ENCODE assay signal across 8 mouse cellular contexts in the genomic region with DNA sequence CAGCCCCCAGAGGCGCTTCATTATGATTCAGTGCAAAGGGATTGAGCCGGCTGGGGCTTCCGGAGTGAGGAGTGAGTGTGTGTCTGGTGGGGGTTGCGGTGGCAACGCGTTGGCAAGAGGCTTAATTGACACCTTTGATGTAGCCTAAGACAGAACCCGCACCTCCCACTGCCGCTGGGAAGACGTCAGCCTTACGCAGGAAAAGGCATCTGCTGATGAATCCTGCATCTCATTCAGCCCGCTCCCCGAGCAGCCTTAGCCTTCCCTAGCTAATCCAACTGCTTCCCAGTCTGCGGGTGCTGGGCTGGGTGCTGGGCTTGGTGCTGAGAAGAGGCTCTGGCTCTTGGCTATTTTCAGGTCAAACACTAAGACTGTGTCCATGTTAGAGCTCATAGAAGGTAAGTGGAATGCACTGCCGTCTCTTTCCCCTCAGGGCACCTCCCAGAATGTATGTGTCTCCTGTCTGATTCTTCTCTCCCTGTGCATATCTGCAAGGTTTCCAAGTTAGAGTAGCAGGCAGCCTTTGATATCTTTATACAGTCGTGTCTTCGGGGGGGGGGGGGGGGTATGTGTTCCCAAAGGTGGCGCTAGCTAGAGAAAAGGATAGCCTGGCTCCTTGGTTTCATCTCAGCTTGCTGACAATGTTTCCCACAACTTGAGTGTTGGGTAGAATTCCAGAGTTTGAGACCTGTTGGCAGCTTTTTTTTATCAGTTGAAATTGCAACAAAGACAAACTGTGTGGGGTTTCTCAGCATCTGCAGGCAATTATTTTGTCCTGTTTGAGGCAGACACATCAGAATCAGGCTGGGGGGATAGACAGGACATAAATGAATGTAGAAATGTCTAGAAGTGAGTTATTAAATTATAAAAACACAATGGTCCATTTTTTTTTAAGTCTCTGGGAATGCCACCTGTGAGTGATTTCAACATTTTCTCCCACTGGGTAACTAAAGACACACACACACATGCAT. TPM values are rescaled to one million over a fixed set of nuclear protein-coding genes. Genes with fewer than 3 reads are reported as not detected.
DNase-seq lines count a peak whose midpoint lies in the region; ATAC-seq lines count a peak whose summit lies in the region.

No protein-coding gene starts in this region.

- H3K27ac ChIP-seq in embryonic facial prominence, embryonic 11.5 days (replicated peaks; ENCODE audit: low read depth, low read length), result 0 out of 2 replicates have a peak overlapping the region, but pooled peaks have one; percentile 2
- peak overlapping the region; percentile 64 for H3K27ac ChIP-seq in hindbrain, embryonic 12.5 days
- peak overlapping the region; percentile 92 for H3K27ac ChIP-seq in limb, embryonic 10.5 days

- no peaks in the 10 kb centered on the region for H3K27me3 ChIP-seq in embryonic facial prominence, embryonic 11.5 days (ENCODE audit: control insufficient read depth, insufficient read depth, low read length)
- H3K27me3 ChIP-seq in hindbrain, embryonic 12.5 days, result no peaks in the 10 kb centered on the region
- no peaks in the 10 kb centered on the region for H3K27me3 ChIP-seq in limb, embryonic 10.5 days (ENCODE audit: low read depth, poor library complexity, severe bottlenecking)

- H3K4me3 ChIP-seq in embryonic facial prominence, embryonic 11.5 days (ENCODE audit: low read depth, low read length), result peak overlapping the region; percentile 18
- H3K4me3 ChIP-seq in hindbrain, embryonic 12.5 days, result peak overlapping the region; percentile 20
- peak overlapping the region; percentile 51 for H3K4me3 ChIP-seq in limb, embryonic 10.5 days

- 0 out of 2 replicates have a peak overlapping the region, but pooled peaks have one; percentile 7 for H3K9ac ChIP-seq in embryonic facial prominence, embryonic 11.5 days (replicated peaks; ENCODE audit: low read length)
- peak overlapping the region; percentile 29; the same call in 1 of the 2 replicates for H3K9ac ChIP-seq in hindbrain, embryonic 12.5 days

- peak; percentile 75 for ATAC-seq in embryonic facial prominence, embryonic 11.5 days (replicated peaks; ENCODE audit: insufficient number of reproducible peaks, low FRiP score, low TSS enrichment, low read depth)
- ATAC-seq in hindbrain, embryonic 12.5 days (ENCODE audit: low FRiP score), result peak; percentile 93
- no peak for ATAC-seq in erythroblast, adult 5-6 weeks (replicated peaks; ENCODE audit: low FRiP score, poor library complexity, severe bottlenecking)

- H3K9me3 ChIP-seq in embryonic facial prominence, embryonic 11.5 days (replicated peaks; ENCODE audit: control insufficient read depth, low read length), result no peaks in the 10 kb centered on the region
- no peaks in the 10 kb centered on the region for H3K9me3 ChIP-seq in hindbrain, embryonic 12.5 days (replicated peaks)
- H3K9me3 ChIP-seq in limb, embryonic 10.5 days (replicated peaks), result no peaks in the 10 kb centered on the region

- no peaks in the 10 kb centered on the region for H3K4me1 ChIP-seq in embryonic facial prominence, embryonic 11.5 days (ENCODE audit: control insufficient read depth, insufficient read depth, low read length)
- H3K4me1 ChIP-seq in hindbrain, embryonic 12.5 days, result peaks cover 19% of the 10 kb centered on the region
- peaks cover 45% of the 10 kb centered on the region for H3K4me1 ChIP-seq in limb, embryonic 10.5 days

- H3K36me3 ChIP-seq in embryonic facial prominence, embryonic 11.5 days (replicated peaks; ENCODE audit: control insufficient read depth, insufficient read depth, low read depth, low read length), result no peaks in the 10 kb centered on the region
- H3K36me3 ChIP-seq in hindbrain, embryonic 12.5 days, result no peaks in the 10 kb centered on the region
- H3K36me3 ChIP-seq in limb, embryonic 10.5 days, result 0 out of 2 replicates have a peak, but pooled peaks cover 5% of the 10 kb centered on the region

- under 1% methylated on average over 15 of the region's 17 CpGs for WGBS in embryonic facial prominence, embryonic 11.5 days
- 3% methylated on average over 17 of the region's 17 CpGs for WGBS in hindbrain, embryonic 12.5 days
- 1% methylated on average over 17 of the region's 17 CpGs for WGBS in limb, embryonic 10.5 days

- H3K4me2 ChIP-seq in embryonic facial prominence, embryonic 11.5 days (ENCODE audit: low read depth, low read length), result peak overlapping the region; percentile 39
- H3K4me2 ChIP-seq in hindbrain, embryonic 12.5 days (replicated peaks), result peak overlapping the region; percentile 52

- peak; percentile 20 for DNase-seq in kidney, postnatal 10 days
- DNase-seq in kidney, adult 11 months, result no peak
- DNase-seq in adrenal gland, adult 2 months, result peak; percentile 57
- peak; percentile 72 for DNase-seq in embryonic facial prominence, embryonic 11.5 days (ENCODE audit: low spot score)
- DNase-seq in limb, embryonic 10.5 days (ENCODE audit: low spot score), result peak; percentile 71
- DNase-seq in right cerebral cortex, adult 2 months (ENCODE audit: low spot score in 2 of 2), result peak; percentile 95

RNA-seq across cellular contexts. Expression of a gene that starts 10.0 kb away (rescaled TPM):
- not detected for total RNA-seq in adrenal gland, adult 2 months (2021)
- polyA plus RNA-seq in adrenal gland, adult 2 months (2012; rRNA removed), result not detected in 2 replicates
- not detected in 2 replicates for polyA plus RNA-seq in embryonic facial prominence, embryonic 11.5 days (2014; fragmentation: Nextera tagmentation; extraction: Ambion mirVana)
- polyA plus RNA-seq in hindbrain, embryonic 12.5 days (2016; fragmentation: Nextera tagmentation; extraction: Ambion mirVana), result not detected in 2 replicates
- not detected in 2 replicates for polyA plus RNA-seq in limb, embryonic 10.5 days (2016; fragmentation: Nextera tagmentation; extraction: Ambion mirVana)
- total RNA-seq in erythroblast, adult 5-6 weeks (2015; ENCODE audit: low replicate concordance), result not detected in 2 replicates
- total RNA-seq in erythroblast, adult 5-6 weeks (2017; ENCODE audit: low replicate concordance), result not detected in 2 replicates

Comparison
In these comparisons a context has a peak if more than half of its experiments do, and no peak if none do; other contexts are left out.
1. H3K27ac ChIP-seq: peak in every context shown above with its lines; median percentile 92 in limb, embryonic 10.5 days; 64 in hindbrain, embryonic 12.5 days; 2 in embryonic facial prominence, embryonic 11.5 days.